Mouse (Mus musculus) CD4-positive, CD25-positive, alpha-beta regulatory T cell, adult 9 weeks (primary cell): ENCODE results near the gene 1700007K13Rik. TPM values are rescaled to one million over a fixed set of nuclear protein-coding genes. Genes with fewer than 3 reads are reported as not detected.

Experiments
- polyA plus RNA-seq: library from polyadenylated mRNA; unstranded; fragments of 100-300 nt; shearing (Covaris generic); gene quantifications from one replicate; pipeline ENCODE4 v1.2.1, GENCODE M21; 2017

Gene 1700007K13Rik
- not detected for polyA plus RNA-seq

GRCm38 (mm10) chr2:28465836-28466518 lies at the start of gene 1700007K13Rik:
Gene 1700007K13Rik, minus strand, starts transcription at chr2:28466332.

GRCm38 (mm10) chr2:28512798-28513401 lies 46.8 kb upstream of the 1700007K13Rik start, which contains the start of gene Ralgds:
Gene Ralgds, plus strand, starts transcription at chr2:28513125.

GRCm38 (mm10) chr2:28505795-28506194 lies 39.7 kb upstream of the 1700007K13Rik start, which contains the start of gene Gm10134:
Gene Gm10134, plus strand, starts transcription at chr2:28506095.

GRCm38 (mm10) chr2:28496671-28497070 lies 30.5 kb upstream of the 1700007K13Rik start, which contains the start of gene Gbgt1:
Gene Gbgt1, plus strand, starts transcription at chr2:28496891.

GRCm38 (mm10) chr2:28467860-28468485 lies 1.8 kb upstream of the 1700007K13Rik start, which contains the start of gene Mrps2:
Gene Mrps2, plus strand, starts transcription at chr2:28468066.

GRCm38 (mm10) chr2:28446515-28447314 lies 19.4 kb downstream of the 1700007K13Rik start, which contains the start of gene Ppp1r26:
Gene Ppp1r26, plus strand, starts transcription at chr2:28446800.

Other genes starting within 250 kb of the 1700007K13Rik start
- 0.09 TPM for gene Ppp1r26, start 19.5 kb downstream of the 1700007K13Rik start, polyA plus RNA-seq
- gene Mrps2, start 1.7 kb upstream of the 1700007K13Rik start, polyA plus RNA-seq, result 36.3 TPM
- not detected for gene Gbgt1, start 30.6 kb upstream of the 1700007K13Rik start, polyA plus RNA-seq
- gene Gm10134, start 39.8 kb upstream of the 1700007K13Rik start, polyA plus RNA-seq, result not detected
- gene Ralgds, start 46.8 kb upstream of the 1700007K13Rik start, polyA plus RNA-seq, result 3.0 TPM
- gene Cel, start 97.1 kb upstream of the 1700007K13Rik start, polyA plus RNA-seq, result not detected
- gene Gtf3c5, start 117.4 kb upstream of the 1700007K13Rik start, polyA plus RNA-seq, result 26.5 TPM
- gene Gfi1b, start 155.7 kb upstream of the 1700007K13Rik start, polyA plus RNA-seq, result 0.16 TPM
- 41.2 TPM for gene Tsc1, start 174.9 kb upstream of the 1700007K13Rik start, polyA plus RNA-seq
- not detected for gene Spaca9, start 233.4 kb upstream of the 1700007K13Rik start, polyA plus RNA-seq
- 0.30 TPM for gene Ak8, start 233.8 kb upstream of the 1700007K13Rik start, polyA plus RNA-seq